Comparison of ENCODE assay signal across 10 mouse cellular contexts in the genomic region with DNA sequence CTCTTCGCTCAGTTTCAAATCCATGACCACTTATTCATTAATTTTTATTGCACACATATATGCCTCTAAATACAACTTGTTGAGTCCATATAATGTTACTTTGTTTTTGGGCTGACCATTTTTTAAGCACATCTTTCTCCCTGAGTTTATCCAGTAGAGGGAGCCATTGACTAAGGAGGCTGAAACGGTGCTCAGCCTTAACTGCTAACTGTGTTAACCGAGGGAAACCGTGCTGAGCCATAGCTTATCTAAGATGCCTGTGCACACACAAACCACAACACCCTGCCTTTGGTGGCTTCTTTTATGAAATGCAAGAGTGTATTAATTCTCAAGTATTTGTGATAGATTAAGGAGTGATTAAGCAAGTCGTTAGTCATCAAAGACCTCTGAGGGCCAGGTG. TPM values are rescaled to one million over a fixed set of nuclear protein-coding genes. Genes with fewer than 3 reads are reported as not detected.
DNase-seq lines count a peak whose midpoint lies in the region; ATAC-seq and TF ChIP-seq lines count a peak whose summit lies in the region.
"Had no signal": no experiment of that assay in that cellular context is flagged by ENCODE, and none has a peak within 500 bp of the region (broad histone marks: within the 10 kb centered on the region; RNA-seq: fewer than 3 reads in every experiment).

No protein-coding gene starts in this region.

- H3K27me3 ChIP-seq in kidney, embryonic 16.5 days (ENCODE audit: insufficient read depth, low read length), result no peaks in the 10 kb centered on the region
- no peaks in the 10 kb centered on the region for H3K27me3 ChIP-seq in CH12.LX (replicated peaks)
- H3K27me3 ChIP-seq in hindbrain, embryonic 16.5 days (replicated peaks; ENCODE audit: control insufficient read depth, insufficient read depth, low read length), result no peaks in the 10 kb centered on the region
- H3K27me3 ChIP-seq: liver, embryonic 15.5 days; stomach, embryonic 15.5 days had no signal

- H3K79me2 ChIP-seq in CH12.LX (replicated peaks; ENCODE audit: control insufficient read depth, extremely low read depth, insufficient read depth, poor library complexity, severe bottlenecking), result no peaks in the 10 kb centered on the region

- H3K4me3 ChIP-seq in kidney, embryonic 16.5 days (ENCODE audit: low read length), result no peak overlapping the region
- no peak overlapping the region for H3K4me3 ChIP-seq in CH12.LX (replicated peaks in 1 of 3; ENCODE audit: low read depth in 2 of 3, low read length in 2 of 3, poor library complexity in 1 of 3)
- no peak overlapping the region for H3K4me3 ChIP-seq in hindbrain, embryonic 16.5 days (ENCODE audit: low read length)
- H3K4me3 ChIP-seq: liver, embryonic 15.5 days; stomach, embryonic 15.5 days had no signal

- 50% methylated on average over 5 of the region's 5 CpGs for WGBS in kidney, embryonic 16.5 days
- 51% methylated on average over 5 of the region's 5 CpGs for WGBS in hindbrain, embryonic 16.5 days

- no peak overlapping the region for H3K9ac ChIP-seq in kidney, embryonic 16.5 days (replicated peaks; ENCODE audit: low read length)
- no peak overlapping the region for H3K9ac ChIP-seq in CH12.LX (ENCODE audit: insufficient read depth, low read depth)
- H3K9ac ChIP-seq in hindbrain, embryonic 16.5 days (ENCODE audit: low read depth, low read length), result no peak overlapping the region
- H3K9ac ChIP-seq: liver, embryonic 15.5 days; stomach, embryonic 15.5 days had no signal

- TF ChIP-seq CTCF in CH12.LX (conservative IDR thresholded peaks at IDR 0.05 in 1 of 2, IDR thresholded peaks at IDR 0.05 in 1 of 2; ENCODE audit: low read depth in 2 of 2, low read length in 2 of 2), result peak; percentile 36 to 76; a peak in 3 of 4 replicates

- no peak overlapping the region for H3K27ac ChIP-seq in kidney, embryonic 16.5 days (ENCODE audit: low read length)
- no peak overlapping the region for H3K27ac ChIP-seq in CH12.LX (ENCODE audit: insufficient read depth, low read depth)
- H3K27ac ChIP-seq in hindbrain, embryonic 16.5 days (ENCODE audit: low read depth, low read length), result no peak overlapping the region
- H3K27ac ChIP-seq: liver, embryonic 15.5 days; stomach, embryonic 15.5 days had no signal

- TF ChIP-seq RAD21 in CH12.LX (IDR thresholded peaks at IDR 0.05; ENCODE audit: low read depth, low read length), result peak; percentile 72

- in situ Hi-C loops in CH12.LX (cut with MboI; ENCODE audit: low pct_ligation_motif_present, low pct_unique_long_range_greater_than_20kb, low sequenced_read_pairs), result loop anchor here (25.0 kb wide), 2 partner anchors 953 to 1103 kb away; no protein-coding TSS in a partner anchor

- H3K4me2 ChIP-seq in kidney, embryonic 16.5 days (replicated peaks; ENCODE audit: low read depth, low read length), result no peak overlapping the region
- H3K4me2 ChIP-seq in CH12.LX (ENCODE audit: insufficient read depth, low read depth, poor library complexity, severe bottlenecking), result no peak overlapping the region
- no peak overlapping the region for H3K4me2 ChIP-seq in hindbrain, embryonic 16.5 days (ENCODE audit: low read length)
- H3K4me2 ChIP-seq: liver, embryonic 15.5 days; stomach, embryonic 15.5 days had no signal

- 0 out of 2 replicates have a peak, but pooled peaks have one; percentile 35 for ATAC-seq in kidney, embryonic 16.5 days (ENCODE audit: low FRiP score, low TSS enrichment)
- ATAC-seq in hindbrain, embryonic 16.5 days, result 0 out of 2 replicates have a peak, but pooled peaks have one; percentile 60

- H3K36me3 ChIP-seq in kidney, embryonic 16.5 days (ENCODE audit: insufficient read depth, low read length), result peaks cover 21% of the 10 kb centered on the region; the same call in 1 of the 2 replicates
- peaks cover 42 to 89% of the 10 kb centered on the region in 2 experiments for H3K36me3 ChIP-seq in CH12.LX (replicated peaks in 1 of 2; ENCODE audit: control insufficient read depth in 1 of 2, insufficient read depth in 1 of 2, low read length in 1 of 2)
- peaks cover 27% of the 10 kb centered on the region for H3K36me3 ChIP-seq in hindbrain, embryonic 16.5 days (ENCODE audit: control insufficient read depth, insufficient read depth, low read length)

- no peaks in the 10 kb centered on the region for H3K9me3 ChIP-seq in kidney, embryonic 16.5 days (ENCODE audit: low read length)
- no peaks in the 10 kb centered on the region for H3K9me3 ChIP-seq in CH12.LX (replicated peaks; ENCODE audit: low read length)
- no peaks in the 10 kb centered on the region for H3K9me3 ChIP-seq in hindbrain, embryonic 16.5 days (ENCODE audit: control insufficient read depth, low read length)
- H3K9me3 ChIP-seq: liver, embryonic 15.5 days; stomach, embryonic 15.5 days had no signal

- H3K4me1 ChIP-seq in kidney, embryonic 16.5 days (ENCODE audit: insufficient read depth, low read length), result no peaks in the 10 kb centered on the region
- no peaks in the 10 kb centered on the region for H3K4me1 ChIP-seq in CH12.LX (ENCODE audit: control insufficient read depth in 1 of 2, insufficient read depth in 2 of 2)
- H3K4me1 ChIP-seq in hindbrain, embryonic 16.5 days (ENCODE audit: control insufficient read depth, insufficient read depth, low read depth, low read length), result no peaks in the 10 kb centered on the region
- H3K4me1 ChIP-seq: liver, embryonic 15.5 days; stomach, embryonic 15.5 days had no signal

- dilution Hi-C loops in CH12.LX (cut with MboI; ENCODE audit: extremely low pct_ligation_motif_present, extremely low pct_unique_long_range_greater_than_20kb, low sequenced_read_pairs), result no loop called here

- TF ChIP-seq EP300 in CH12.LX (IDR thresholded peaks at IDR 0.05; ENCODE audit: low read length), result no peak

- TF ChIP-seq POLR2A in CH12.LX (IDR thresholded peaks at IDR 0.05; ENCODE audit: low read depth, low read length), result no peak

- no peak for DNase-seq in kidney, postnatal 25 days
- DNase-seq in CH12.LX (ENCODE audit: extremely low read depth), result peak; percentile 43
- peak; percentile 86 for DNase-seq in NIH3T3 (ENCODE audit: low read depth)
- DNase-seq in gastrocnemius, postnatal 10 days, result no peak
- DNase-seq in cerebellum, adult 8-10 months, result no peak
- no peak for DNase-seq in layer of hippocampus, postnatal 10 days (ENCODE audit: low spot score in 2 of 2)

TF ChIP-seq in CH12.LX, 34 proteins besides CTCF, POLR2A, EP300 and RAD21:
- TF ChIP-seq TBP (conservative IDR thresholded peaks at IDR 0.05; ENCODE audit: low read depth, low read length) (no peak), MYC (IDR thresholded peaks at IDR 0.05; ENCODE audit: low read depth, low read length) (no peak), SMC3 (IDR thresholded peaks at IDR 0.05; ENCODE audit: low read depth, low read length) (peak; percentile 49; the same call in 1 of the 2 replicates)
TF ChIP-seq in CH12.LX: peak in this region for 1.

RNA-seq across cellular contexts. Expression of a gene that starts 7.3 kb away (rescaled TPM):
- 63.4 and 67.9 TPM in 2 replicates for polyA plus RNA-seq in kidney, embryonic 16.5 days (2015; fragmentation: Nextera tagmentation; extraction: Ambion mirVana)
- 32.7 and 42.6 TPM in 2 replicates for total RNA-seq in CH12.LX (2012; rRNA removed)
- 120 and 127 TPM in 2 replicates for total RNA-seq in CH12.LX (2014; rRNA removed)
- 96.6 and 102 TPM in 2 replicates for polyA plus RNA-seq in CH12.LX (2012; ENCODE audit: insufficient read length, low read depth)
- 63.7 and 64.2 TPM in 2 replicates for polyA plus RNA-seq in hindbrain, embryonic 16.5 days (2015; fragmentation: Nextera tagmentation; extraction: Ambion mirVana)
- 10 to 100 TPM; 13.9 to 14.1 TPM for total RNA-seq in gastrocnemius, postnatal 10 days (2021)
- 10 to 100 TPM; 24.2 to 24.7 TPM for total RNA-seq in layer of hippocampus, postnatal 10 days (2021)

RNA-seq across cellular contexts. Expression of a gene that starts 29.1 kb away (rescaled TPM):
- 0.40 and 0.47 TPM in 2 replicates for polyA plus RNA-seq in kidney, embryonic 16.5 days (2015; fragmentation: Nextera tagmentation; extraction: Ambion mirVana)
- total RNA-seq in CH12.LX (2012; rRNA removed) (not detected in 2 replicates), CH12.LX (2014; rRNA removed) (not detected in 2 replicates)
- polyA plus RNA-seq in CH12.LX (2012; ENCODE audit: insufficient read length, low read depth), result not detected in 2 replicates
- polyA plus RNA-seq in hindbrain, embryonic 16.5 days (2015; fragmentation: Nextera tagmentation; extraction: Ambion mirVana), result 0.11 and 0.16 TPM in 2 replicates
- 1 to 10 TPM; 5.1 to 7.6 TPM for total RNA-seq in gastrocnemius, postnatal 10 days (2021)
- total RNA-seq in layer of hippocampus, postnatal 10 days (2021), result not detected

RNA-seq across cellular contexts. Expression of a gene that starts 33.5 kb away (rescaled TPM):
- polyA plus RNA-seq in kidney, embryonic 16.5 days (2015; fragmentation: Nextera tagmentation; extraction: Ambion mirVana), result 0.05 and 0.08 TPM in 2 replicates
- total RNA-seq in CH12.LX (2012; rRNA removed) (not detected in 2 replicates), CH12.LX (2014; rRNA removed) (not detected in 2 replicates)
- not detected in 2 replicates for polyA plus RNA-seq in CH12.LX (2012; ENCODE audit: insufficient read length, low read depth)
- 16.3 and 16.7 TPM in 2 replicates for polyA plus RNA-seq in hindbrain, embryonic 16.5 days (2015; fragmentation: Nextera tagmentation; extraction: Ambion mirVana)
- 1 to 10 TPM; 1.5 to 1.9 TPM for total RNA-seq in gastrocnemius, postnatal 10 days (2021)
- 10 to 100 TPM; 13.5 to 15.6 TPM for total RNA-seq in layer of hippocampus, postnatal 10 days (2021)
- polyA plus RNA-seq: liver, embryonic 15.5 days had no signal

Comparison
In these comparisons a context has a peak if more than half of its experiments do, and no peak if none do; other contexts are left out.
1. DNase-seq: peak in CH12.LX (single experiment) and NIH3T3 (single experiment); none in kidney, postnatal 25 days (0 of 2), gastrocnemius, postnatal 10 days (single experiment), cerebellum, adult 8-10 months (single experiment) and layer of hippocampus, postnatal 10 days (0 of 2).
2. RNA of a gene that starts 29.1 kb away (total RNA-seq): 5.1 to 7.6 TPM in gastrocnemius, postnatal 10 days; not detected in layer of hippocampus, postnatal 10 days and not detected in CH12.LX; every median in the first group is over 4 times any median in the second.
3. RNA of a gene that starts 33.5 kb away (total RNA-seq): 13.5 to 15.6 TPM in layer of hippocampus, postnatal 10 days; 1.5 to 1.9 TPM in gastrocnemius, postnatal 10 days and not detected in CH12.LX; every median in the first group is over 4 times any median in the second.